Mouse (Mus musculus) ES-Bruce4 (cell line): ENCODE data around the gene Ywhah.
A peak's percentile ranks its signal among the peaks of the same experiment; 100 is the strongest.

Experiments
- CTCF ChIP-seq: IDR thresholded peaks from one replicate; pipeline ENCODE4 v1.8.1; 2011; ENCODE audit warnings: low read depth, low read length
- EP300 ChIP-seq: IDR thresholded peaks from 2 replicates; pipeline ENCODE4 v1.6.1; 2011; ENCODE audit warnings: low read depth, low read length; ENCODE audit not compliant: insufficient read depth

DNA sequence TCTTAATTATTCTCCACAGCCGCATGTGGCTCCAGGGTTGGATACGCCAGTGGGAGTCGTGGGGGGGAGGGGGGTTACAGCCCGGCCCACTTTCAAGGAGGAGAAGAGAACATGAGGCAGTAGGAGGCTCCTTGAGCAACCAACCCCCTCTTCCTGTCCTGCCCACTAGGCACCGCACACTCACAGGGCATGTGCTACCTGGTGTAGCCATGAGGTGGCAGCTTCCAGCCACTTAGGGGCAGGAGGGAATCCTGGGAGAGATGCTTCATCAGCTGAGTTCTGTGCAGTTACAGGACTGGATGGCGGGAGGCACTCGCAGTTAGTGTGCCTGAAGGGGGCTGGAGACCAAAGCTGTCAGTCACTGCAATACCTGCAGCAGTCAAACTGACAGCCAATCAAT, 15.5 kb downstream of the Ywhah start:
- TF ChIP-seq CTCF (peak; percentile 78), EP300 (0 out of 2 replicates have a peak, but pooled peaks have one; percentile 42)
